Comparison of ENCODE assay signal across 28 mouse cellular contexts in the genomic region with DNA sequence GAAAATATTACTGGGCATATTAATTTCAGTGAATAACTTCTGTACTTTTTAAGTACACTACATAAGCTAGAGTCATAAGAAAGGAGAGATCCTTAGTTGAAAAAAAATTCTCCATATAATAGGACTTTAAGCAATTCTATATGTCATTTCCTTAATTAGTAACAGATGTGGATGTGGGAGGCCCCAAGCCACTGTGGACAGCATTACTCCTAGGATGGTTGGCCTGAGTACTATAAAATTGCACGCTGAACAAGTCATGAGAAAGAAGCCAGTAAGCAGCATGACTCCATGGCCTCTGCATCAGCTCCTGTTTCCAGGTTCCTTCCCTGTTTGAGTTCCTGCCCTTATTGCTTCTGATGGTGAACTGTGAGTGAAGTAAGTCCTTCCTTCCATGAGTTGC.
DNase-seq lines count a peak whose midpoint lies in the region; ATAC-seq lines count a peak whose summit lies in the region.
"Had no signal": no experiment of that assay in that cellular context is flagged by ENCODE, and none has a peak within 500 bp of the region (broad histone marks: within the 10 kb centered on the region; RNA-seq: fewer than 3 reads in every experiment).

No protein-coding gene starts in this region.

- ATAC-seq in limb, embryonic 11.5 days (ENCODE audit: insufficient number of reproducible peaks, low FRiP score, low TSS enrichment, low read depth), result 0 out of 2 replicates have a peak, but pooled peaks have one; percentile 57
- ATAC-seq in embryonic facial prominence, embryonic 14.5 days (ENCODE audit: low read depth), result no peak
- ATAC-seq in limb, embryonic 13.5 days (ENCODE audit: low FRiP score, low read depth), result peak; percentile 44; the same call in 1 of the 2 replicates
- ATAC-seq: CD4-positive, CD25-positive, alpha-beta regulatory T cell, adult 4 months; forebrain, embryonic 14.5 days; forebrain, postnatal 0 days; hindbrain, postnatal 0 days; inflammation-experienced regulatory T-cells, adult 6 months; intestine, embryonic 16.5 days had no signal

- no peak overlapping the region for H3K4me3 ChIP-seq in limb, embryonic 11.5 days (ENCODE audit: low read depth, low read length)
- no peak overlapping the region for H3K4me3 ChIP-seq in limb, embryonic 10.5 days
- no peak overlapping the region for H3K4me3 ChIP-seq in embryonic facial prominence, embryonic 14.5 days (ENCODE audit: low read depth, low read length)
- H3K4me3 ChIP-seq in limb, embryonic 13.5 days, result no peak overlapping the region
- H3K4me3 ChIP-seq: embryonic facial prominence, embryonic 13.5 days; forebrain, embryonic 10.5 days; heart, adult 2 months; heart, embryonic 10.5 days; heart, embryonic 13.5 days had no signal

- H3K9me3 ChIP-seq in limb, embryonic 11.5 days (ENCODE audit: control insufficient read depth, low read length), result no peaks in the 10 kb centered on the region
- no peaks in the 10 kb centered on the region for H3K9me3 ChIP-seq in limb, embryonic 10.5 days (replicated peaks)
- no peaks in the 10 kb centered on the region for H3K9me3 ChIP-seq in embryonic facial prominence, embryonic 14.5 days (ENCODE audit: control insufficient read depth, low read length)
- H3K9me3 ChIP-seq in limb, embryonic 13.5 days, result no peaks in the 10 kb centered on the region
- H3K9me3 ChIP-seq: embryonic facial prominence, embryonic 13.5 days; forebrain, embryonic 10.5 days; heart, embryonic 10.5 days; heart, embryonic 13.5 days had no signal

- H3K9ac ChIP-seq in limb, embryonic 11.5 days (ENCODE audit: low read length), result no peak overlapping the region
- no peak overlapping the region for H3K9ac ChIP-seq in embryonic facial prominence, embryonic 14.5 days (ENCODE audit: low read depth, low read length)
- H3K9ac ChIP-seq in limb, embryonic 13.5 days, result no peak overlapping the region
- H3K9ac ChIP-seq: embryonic facial prominence, embryonic 13.5 days; forebrain, postnatal 0 days; heart, embryonic 13.5 days; hindbrain, embryonic 14.5 days had no signal

- WGBS in limb, embryonic 11.5 days, result 16% methylated on average over 1 of the region's 1 CpGs
- 28% methylated on average over 1 of the region's 1 CpGs for WGBS in limb, embryonic 10.5 days
- 39% methylated on average over 1 of the region's 1 CpGs for WGBS in embryonic facial prominence, embryonic 14.5 days
- WGBS in limb, embryonic 13.5 days, result 14% methylated on average over 1 of the region's 1 CpGs

- no peaks in the 10 kb centered on the region for H3K27me3 ChIP-seq in limb, embryonic 11.5 days (ENCODE audit: control insufficient read depth, insufficient read depth, low read length)
- H3K27me3 ChIP-seq in limb, embryonic 10.5 days (ENCODE audit: low read depth, poor library complexity, severe bottlenecking), result no peaks in the 10 kb centered on the region
- H3K27me3 ChIP-seq in embryonic facial prominence, embryonic 14.5 days (replicated peaks; ENCODE audit: control insufficient read depth, insufficient read depth, low read length), result no peaks in the 10 kb centered on the region
- H3K27me3 ChIP-seq in limb, embryonic 13.5 days, result no peaks in the 10 kb centered on the region
- H3K27me3 ChIP-seq: embryonic facial prominence, embryonic 13.5 days; heart, embryonic 13.5 days had no signal

- no peak overlapping the region for H3K27ac ChIP-seq in limb, embryonic 11.5 days (replicated peaks; ENCODE audit: low read depth, low read length)
- H3K27ac ChIP-seq in limb, embryonic 10.5 days, result no peak overlapping the region
- H3K27ac ChIP-seq in embryonic facial prominence, embryonic 14.5 days (replicated peaks; ENCODE audit: low read depth, low read length), result no peak overlapping the region
- no peak overlapping the region for H3K27ac ChIP-seq in limb, embryonic 13.5 days
- H3K27ac ChIP-seq: embryonic facial prominence, embryonic 13.5 days; forebrain, embryonic 10.5 days; heart, adult 2 months; heart, embryonic 10.5 days; heart, embryonic 13.5 days; hindbrain, embryonic 14.5 days; hindbrain, postnatal 0 days had no signal

- H3K4me2 ChIP-seq in limb, embryonic 11.5 days (ENCODE audit: low read depth, severe bottlenecking), result no peak overlapping the region
- H3K4me2 ChIP-seq in embryonic facial prominence, embryonic 14.5 days (ENCODE audit: low read depth, low read length), result no peak overlapping the region
- no peak overlapping the region for H3K4me2 ChIP-seq in limb, embryonic 13.5 days (replicated peaks)
- H3K4me2 ChIP-seq: embryonic facial prominence, embryonic 13.5 days; heart, embryonic 13.5 days; hindbrain, embryonic 14.5 days had no signal

- H3K4me1 ChIP-seq in limb, embryonic 11.5 days (ENCODE audit: control insufficient read depth, insufficient read depth, low read length), result no peaks in the 10 kb centered on the region
- H3K4me1 ChIP-seq in limb, embryonic 10.5 days, result 0 out of 2 replicates have a peak, but pooled peaks cover 4% of the 10 kb centered on the region
- H3K4me1 ChIP-seq in embryonic facial prominence, embryonic 14.5 days (ENCODE audit: control insufficient read depth, insufficient read depth, low read length), result no peaks in the 10 kb centered on the region
- peaks cover under 1% of the 10 kb centered on the region; the same call in 1 of the 2 replicates for H3K4me1 ChIP-seq in limb, embryonic 13.5 days
- H3K4me1 ChIP-seq: embryonic facial prominence, embryonic 13.5 days; forebrain, embryonic 10.5 days; heart, embryonic 10.5 days; heart, embryonic 13.5 days had no signal

- DNase-seq in limb, embryonic 11.5 days (ENCODE audit: low spot score), result no peak
- DNase-seq in limb, embryonic 10.5 days (ENCODE audit: low spot score), result no peak
- DNase-seq in embryonic facial prominence, embryonic 14.5 days (ENCODE audit: low spot score), result peak; percentile 8
- DNase-seq in cerebellum, postnatal 10 days, result no peak
- DNase-seq in frontal cortex, postnatal 25 days (ENCODE audit: low spot score in 2 of 2), result no peak
- DNase-seq: adrenal gland, adult 2 months; adrenal gland, postnatal 14 days; cerebellum, adult 11 months; cerebellum, adult 2 months; cerebellum, adult 9-11 months; cerebellum, postnatal 36 days; forebrain, postnatal 0 days; gastrocnemius, postnatal 10 days; gastrocnemius, postnatal 36 days; heart, adult 2 months; heart, postnatal 14 days; heart, postnatal 4 days had no signal

- no peaks in the 10 kb centered on the region for H3K36me3 ChIP-seq in limb, embryonic 11.5 days (ENCODE audit: control insufficient read depth, insufficient read depth, low read length)
- H3K36me3 ChIP-seq in limb, embryonic 10.5 days, result no peaks in the 10 kb centered on the region
- no peaks in the 10 kb centered on the region for H3K36me3 ChIP-seq in embryonic facial prominence, embryonic 14.5 days (ENCODE audit: control insufficient read depth, insufficient read depth, low read length)
- H3K36me3 ChIP-seq in limb, embryonic 13.5 days, result no peaks in the 10 kb centered on the region
- H3K36me3 ChIP-seq: embryonic facial prominence, embryonic 13.5 days; forebrain, embryonic 10.5 days; heart, embryonic 10.5 days; heart, embryonic 13.5 days had no signal
